Mouse (Mus musculus) forebrain, embryonic 11.5 days (tissue): ENCODE measurements around the gene Hs3st3a1. TPM values are rescaled to one million over a fixed set of nuclear protein-coding genes. Genes with fewer than 3 reads are reported as not detected.

Experiments
- ATAC-seq: fragments of 200-750 bp; cut with Nextera tagmentation; replicated peaks from 2 replicates; pipeline ENCODE4 v1.8.0; 2017; ENCODE audit warnings: moderate TSS enrichment; ENCODE audit not compliant: low FRiP score
- DNase-seq: peaks from one replicate; pipeline ENCODE4 v3.0.0-alpha.2; 2017; ENCODE audit warnings: low spot score
- H3K27ac ChIP-seq: fragments of 300-500 bp; sonication (generic); 2 replicates; pipeline ENCODE4 v1.5.1; 2014; ENCODE audit warnings: low read depth, low read length
- H3K27me3 ChIP-seq: fragments of 300-500 bp; sonication (generic); 2 replicates; pipeline ENCODE4 v1.6.1; 2014; ENCODE audit warnings: mild to moderate bottlenecking, low read length, mixed read lengths; ENCODE audit not compliant: control insufficient read depth, insufficient read depth
- H3K36me3 ChIP-seq: fragments of 300-500 bp; sonication (generic); 2 replicates; pipeline ENCODE4 v1.6.1; 2014; ENCODE audit warnings: mild to moderate bottlenecking, low read length, moderate library complexity, mixed read lengths; ENCODE audit not compliant: control insufficient read depth, insufficient read depth
- H3K4me1 ChIP-seq: fragments of 300-500 bp; sonication (generic); replicated peaks from 2 replicates; pipeline ENCODE4 v1.6.1; 2014; ENCODE audit warnings: low read length, mixed read lengths; ENCODE audit not compliant: control insufficient read depth, insufficient read depth
- H3K4me2 ChIP-seq: fragments of 300-500 bp; sonication (generic); 2 replicates; pipeline ENCODE4 v1.6.1; 2014; ENCODE audit warnings: low read depth, mild to moderate bottlenecking, low read length, moderate library complexity, mixed read lengths; ENCODE audit not compliant: severe bottlenecking
- H3K4me3 ChIP-seq: fragments of 300-500 bp; sonication (generic); 2 replicates; pipeline ENCODE4 v1.5.1; 2014; ENCODE audit warnings: low read depth, low read length
- H3K9ac ChIP-seq: fragments of 300-500 bp; sonication (generic); 2 replicates; pipeline ENCODE4 v1.6.1; 2014; ENCODE audit warnings: low read length
- H3K9me3 ChIP-seq: fragments of 300-500 bp; sonication (generic); 2 replicates; pipeline ENCODE4 v1.6.1; 2016; ENCODE audit warnings: low read length, mixed read lengths; ENCODE audit not compliant: control insufficient read depth
- WGBS: fragments of 180-500 bp; shearing (Covaris S2); extraction: QIAGEN DNeasy Blood & Tissue Kit; methylation state at CpG from one replicate; pipeline ENCODE4 v1.1.7; 2014; 5-methylcytosine and 5-hydroxymethylcytosine counted together
- polyA plus RNA-seq: library from polyadenylated mRNA; unstranded; fragments of >200 nt; fragmentation: Nextera tagmentation; extraction: Ambion mirVana; gene quantifications from 2 replicates; pipeline ENCODE4 v1.2.1, GENCODE M21; 2014

Gene Hs3st3a1
- polyA plus RNA-seq, 1 experiment from 2014 or later, result 2.3 TPM

DNA sequence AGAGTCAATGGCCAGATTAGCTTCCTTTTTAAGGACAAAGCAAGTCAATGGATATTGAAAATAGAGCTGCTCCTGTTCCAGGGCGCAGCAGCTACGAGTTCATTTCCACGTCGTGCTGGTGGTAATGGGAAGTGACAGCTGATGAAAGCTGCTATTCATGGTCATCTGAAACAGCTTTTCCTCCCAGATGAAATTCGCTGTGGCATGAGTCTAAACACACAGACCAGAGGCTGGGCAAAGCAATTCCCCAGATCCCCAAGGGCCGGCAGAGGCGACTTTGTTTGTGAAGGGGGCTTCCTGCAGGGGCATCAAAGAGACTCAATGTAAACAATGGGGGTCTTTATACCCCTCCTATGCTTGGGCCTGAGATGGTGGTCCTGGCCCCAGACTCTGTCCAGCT lies 114.2 kb downstream of the Hs3st3a1 start:
- Histone ChIP-seq H3K9ac (no peak overlapping the region), H3K4me3 (no peak overlapping the region), H3K9me3 (no peaks in the 10 kb centered on the region), H3K4me2 (no peak overlapping the region), H3K36me3 (no peaks in the 10 kb centered on the region), H3K4me1 (no peaks in the 10 kb centered on the region), H3K27ac (no peak overlapping the region), H3K27me3 (no peaks in the 10 kb centered on the region)
- WGBS, result 30% methylated on average over 7 of the region's 7 CpGs
- no peak for DNase-seq
- ATAC-seq, result no peak

DNA sequence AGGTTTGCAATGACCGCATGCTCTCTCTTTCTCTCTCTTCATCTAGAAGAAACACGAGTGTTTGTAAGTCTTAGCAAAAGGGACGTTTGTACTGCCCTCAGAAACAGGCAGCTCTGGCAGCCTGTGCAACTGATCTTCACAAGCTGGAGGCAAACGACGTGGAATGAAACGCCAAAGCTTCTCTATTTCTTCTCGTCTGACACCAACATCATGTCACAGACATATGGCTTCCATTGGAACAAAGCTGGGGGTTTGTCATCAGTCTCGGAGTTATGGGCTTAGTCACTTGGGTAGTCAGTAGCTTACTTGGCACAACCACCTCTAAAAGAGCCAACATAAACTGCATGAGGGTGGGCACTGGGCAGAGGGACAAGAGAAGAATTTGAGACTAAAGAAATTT lies 114.8 kb downstream of the Hs3st3a1 start:
- DNase-seq (no peak), ATAC-seq (no peak)
- no peak overlapping the region for H3K27ac ChIP-seq

GRCm38 (mm10) chr11:64558282-64558681 lies 123.2 kb downstream of the Hs3st3a1 start:
- H3K36me3 ChIP-seq, result no peaks in the 10 kb centered on the region
- H3K9ac ChIP-seq, result no peak overlapping the region
- no peak overlapping the region for H3K4me2 ChIP-seq
- ATAC-seq (no peak), DNase-seq (no peak)
- no peak overlapping the region for H3K4me3 ChIP-seq
- H3K9me3 ChIP-seq, result no peaks in the 10 kb centered on the region
- no peak overlapping the region for H3K27ac ChIP-seq
- no peaks in the 10 kb centered on the region for H3K27me3 ChIP-seq
- 76% methylated on average over 2 of the region's 2 CpGs for WGBS
- H3K4me1 ChIP-seq, result no peaks in the 10 kb centered on the region

More for the DNA sequence above, 114.8 kb downstream of the Hs3st3a1 start:
- Histone ChIP-seq H3K9me3 (no peaks in the 10 kb centered on the region), H3K4me2 (no peak overlapping the region), H3K27me3 (no peaks in the 10 kb centered on the region), H3K4me1 (no peaks in the 10 kb centered on the region), H3K36me3 (no peaks in the 10 kb centered on the region), H3K4me3 (no peak overlapping the region), H3K9ac (no peak overlapping the region)
- 77% methylated on average over 8 of the region's 8 CpGs for WGBS

DNA sequence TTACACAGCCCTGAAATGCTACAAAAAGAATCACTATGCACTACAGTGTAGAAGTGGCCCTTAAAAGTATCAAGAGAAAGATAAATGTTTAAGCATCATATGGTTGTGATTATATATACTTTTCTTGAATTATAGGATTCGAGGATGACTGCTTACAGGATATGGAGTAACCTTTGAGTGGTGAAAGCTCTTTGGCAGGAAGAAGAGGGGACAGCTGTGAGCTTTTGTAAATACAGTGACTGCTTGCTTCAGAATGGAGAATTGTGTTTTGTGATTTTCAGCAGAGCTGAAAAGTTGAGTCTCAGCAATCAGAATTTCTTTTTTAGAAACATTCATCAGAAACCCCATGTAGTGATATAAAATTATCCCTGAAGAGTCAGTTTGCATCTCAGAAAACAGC lies 124.3 kb downstream of the Hs3st3a1 start:
- no peak overlapping the region for H3K9ac ChIP-seq
- WGBS, result 90% methylated on average over 1 of the region's 1 CpGs
- H3K36me3 ChIP-seq, result no peaks in the 10 kb centered on the region
- H3K4me2 ChIP-seq, result no peak overlapping the region
- no peak overlapping the region for H3K4me3 ChIP-seq
- H3K4me1 ChIP-seq, result no peaks in the 10 kb centered on the region
- no peaks in the 10 kb centered on the region for H3K27me3 ChIP-seq
- no peak overlapping the region for H3K27ac ChIP-seq
- H3K9me3 ChIP-seq, result no peaks in the 10 kb centered on the region
- ATAC-seq (no peak), DNase-seq (no peak)

- no peak for ATAC-seq
- WGBS, result 79% methylated on average over 2 of the region's 2 CpGs
- H3K9ac ChIP-seq, result no peak overlapping the region
Observed at GRCm38 (mm10) chr11:64560471-64560870, 125.3 kb downstream of the Hs3st3a1 start.

GRCm38 (mm10) chr11:64562771-64563170 lies 127.6 kb downstream of the Hs3st3a1 start:
- H3K36me3 ChIP-seq, result no peaks in the 10 kb centered on the region
- no peak overlapping the region for H3K4me2 ChIP-seq
- no peaks in the 10 kb centered on the region for H3K4me1 ChIP-seq
- no peak overlapping the region for H3K9ac ChIP-seq
- WGBS, result 62% methylated on average over 4 of the region's 4 CpGs
- DNase-seq (no peak), ATAC-seq (no peak)
- H3K4me3 ChIP-seq, result no peak overlapping the region
- H3K27me3 ChIP-seq, result no peaks in the 10 kb centered on the region
- H3K9me3 ChIP-seq, result no peaks in the 10 kb centered on the region
- no peak overlapping the region for H3K27ac ChIP-seq

More at GRCm38 (mm10) chr11:64560471-64560870, 125.3 kb downstream of the Hs3st3a1 start:
- Histone ChIP-seq H3K27ac (no peak overlapping the region), H3K4me2 (no peak overlapping the region), H3K4me3 (no peak overlapping the region), H3K4me1 (no peaks in the 10 kb centered on the region), H3K9me3 (no peaks in the 10 kb centered on the region), H3K36me3 (no peaks in the 10 kb centered on the region), H3K27me3 (no peaks in the 10 kb centered on the region)
- DNase-seq, result no peak

Other genes with a start within 250 kb of the Hs3st3a1 start
- 1.5 and 2.0 TPM in 2 replicates for gene F930015N05Rik, start 1.3 kb downstream of the Hs3st3a1 start, polyA plus RNA-seq